In genomic region chr17:84043102-84043501, GRCm38 (mm10) we compare ENCODE assay signal across 18 mouse cellular contexts.
A peak's percentile ranks its signal among the peaks of the same experiment; 100 is the strongest.
DNase-seq lines count a peak whose midpoint lies in the region; ATAC-seq lines count a peak whose summit lies in the region.
"Had no signal": no experiment of that assay in that cellular context is flagged by ENCODE, and none has a peak within 500 bp of the region (broad histone marks: within the 10 kb centered on the region; RNA-seq: fewer than 3 reads in every experiment).

No protein-coding gene starts in this region.

- ATAC-seq in common myeloid progenitor, adult 5-6 weeks (replicated peaks; ENCODE audit: low read depth, poor library complexity, severe bottlenecking) = peak; percentile 89
- peak; percentile 91 for ATAC-seq in granulocyte monocyte progenitor cell, adult 5-6 weeks (replicated peaks; ENCODE audit: poor library complexity, severe bottlenecking)
- peak; percentile 78 for ATAC-seq in megakaryocyte, adult 5-6 weeks (ENCODE audit: poor library complexity, severe bottlenecking)
- ATAC-seq: forebrain, embryonic 16.5 days; midbrain, embryonic 15.5 days had no signal

- peak; percentile 35 for DNase-seq in lung, postnatal 36 days
- no peak for DNase-seq in lung, postnatal 4 days
- no peak for DNase-seq in T-cell, adult 2 months (ENCODE audit: low spot score)
- no peak for DNase-seq in kidney, postnatal 10 days
- DNase-seq in urinary bladder, adult 2 months (ENCODE audit: low spot score) = no peak
- DNase-seq: adrenal gland, postnatal 14 days; cerebellum, adult 18-20 months; heart, adult 2 months; kidney, adult 18-20 months; kidney, postnatal 4 days; lung, adult 2 months; spleen, adult 18-20 months; thymus, postnatal 14 days had no signal
